Comparison of ENCODE assay signal across 7 mouse cellular contexts in the genomic region with DNA sequence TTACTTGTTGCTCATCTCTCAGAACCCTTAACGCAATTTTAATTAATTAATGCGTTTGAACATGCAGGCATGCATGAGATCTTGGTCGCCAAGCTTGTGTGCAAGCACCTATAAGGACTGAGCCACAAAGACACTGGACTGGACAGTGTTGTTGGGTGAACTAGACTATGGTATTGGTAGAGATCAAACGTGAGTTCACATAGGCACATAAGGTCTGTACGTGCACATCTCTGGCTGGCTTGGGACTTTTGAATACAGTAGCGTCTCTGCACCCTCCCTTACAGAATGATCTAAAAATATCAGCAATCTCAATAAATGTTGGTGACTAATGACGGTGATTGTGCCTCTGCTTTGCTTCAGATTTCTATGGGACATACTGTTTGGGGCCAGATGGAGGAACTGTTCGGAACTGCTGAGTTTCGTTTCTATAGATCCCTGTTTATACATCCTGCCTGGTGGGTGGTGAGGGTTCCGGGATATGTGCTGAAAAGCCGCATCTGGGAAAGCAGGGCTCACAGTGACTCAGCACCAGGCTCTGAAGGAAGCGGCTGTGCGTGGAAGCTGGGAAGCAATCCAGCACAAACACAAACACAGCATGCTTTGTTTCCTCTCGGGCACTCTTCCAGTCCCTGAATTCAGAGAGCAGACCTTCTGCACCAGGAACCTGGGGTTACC. TPM values are rescaled to one million over a fixed set of nuclear protein-coding genes. Genes with fewer than 3 reads are reported as not detected.
A peak's percentile ranks its signal among the peaks of the same experiment; 100 is the strongest.
DNase-seq lines count a peak whose midpoint lies in the region; ATAC-seq and TF ChIP-seq lines count a peak whose summit lies in the region.

No protein-coding gene starts in this region.

- TF ChIP-seq CTCF in brain, embryonic 14.5 days (IDR thresholded peaks at IDR 0.05; ENCODE audit: borderline replicate concordance, extremely low read depth, insufficient read depth, insufficient read length): no peak

- no peak overlapping the region for H3K4me2 ChIP-seq in embryonic facial prominence, embryonic 12.5 days (replicated peaks)
- peak overlapping the region; percentile 19 for H3K4me2 ChIP-seq in heart, embryonic 12.5 days
- H3K4me2 ChIP-seq in kidney, embryonic 15.5 days: peak overlapping the region; percentile 33
- no peak overlapping the region for H3K4me2 ChIP-seq in limb, embryonic 11.5 days (ENCODE audit: low read depth, severe bottlenecking)
- H3K4me2 ChIP-seq in midbrain, embryonic 14.5 days (ENCODE audit: low read length): no peak overlapping the region

- WGBS in embryonic facial prominence, embryonic 12.5 days: 45% methylated on average over 14 of the region's 14 CpGs
- WGBS in heart, embryonic 12.5 days: 44% methylated on average over 14 of the region's 14 CpGs
- 41% methylated on average over 14 of the region's 14 CpGs for WGBS in kidney, embryonic 15.5 days
- 67% methylated on average over 14 of the region's 14 CpGs for WGBS in limb, embryonic 11.5 days
- WGBS in midbrain, embryonic 14.5 days: 58% methylated on average over 14 of the region's 14 CpGs

- H3K36me3 ChIP-seq in embryonic facial prominence, embryonic 12.5 days: no peaks in the 10 kb centered on the region
- no peaks in the 10 kb centered on the region for H3K36me3 ChIP-seq in heart, embryonic 12.5 days
- H3K36me3 ChIP-seq in kidney, embryonic 15.5 days: no peaks in the 10 kb centered on the region
- H3K36me3 ChIP-seq in limb, embryonic 11.5 days (ENCODE audit: control insufficient read depth, insufficient read depth, low read length): no peaks in the 10 kb centered on the region
- H3K36me3 ChIP-seq in midbrain, embryonic 14.5 days (ENCODE audit: control insufficient read depth, insufficient read depth, low read length): no peaks in the 10 kb centered on the region

- no peak overlapping the region for H3K4me3 ChIP-seq in embryonic facial prominence, embryonic 12.5 days
- H3K4me3 ChIP-seq in heart, embryonic 12.5 days: no peak overlapping the region
- H3K4me3 ChIP-seq in kidney, embryonic 15.5 days (replicated peaks): no peak overlapping the region
- no peak overlapping the region for H3K4me3 ChIP-seq in limb, embryonic 11.5 days (ENCODE audit: low read depth, low read length)
- no peak overlapping the region for H3K4me3 ChIP-seq in midbrain, embryonic 14.5 days (replicated peaks; ENCODE audit: low read depth, low read length)

- peaks cover 3% of the 10 kb centered on the region; the same call in 1 of the 2 replicates for H3K4me1 ChIP-seq in embryonic facial prominence, embryonic 12.5 days
- H3K4me1 ChIP-seq in heart, embryonic 12.5 days (replicated peaks): peaks cover 15% of the 10 kb centered on the region
- H3K4me1 ChIP-seq in kidney, embryonic 15.5 days: peaks cover 18% of the 10 kb centered on the region
- peaks cover 7% of the 10 kb centered on the region; the same call in 1 of the 2 replicates for H3K4me1 ChIP-seq in limb, embryonic 11.5 days (ENCODE audit: control insufficient read depth, insufficient read depth, low read length)
- H3K4me1 ChIP-seq in midbrain, embryonic 14.5 days (ENCODE audit: control insufficient read depth, insufficient read depth, low read length): no peaks in the 10 kb centered on the region

- H3K27me3 ChIP-seq in embryonic facial prominence, embryonic 12.5 days: no peaks in the 10 kb centered on the region
- H3K27me3 ChIP-seq in heart, embryonic 12.5 days (replicated peaks): no peaks in the 10 kb centered on the region; the same call in 1 of the 2 replicates
- H3K27me3 ChIP-seq in kidney, embryonic 15.5 days: peaks cover 12% of the 10 kb centered on the region; the same call in 1 of the 2 replicates
- no peaks in the 10 kb centered on the region for H3K27me3 ChIP-seq in limb, embryonic 11.5 days (ENCODE audit: control insufficient read depth, insufficient read depth, low read length)
- no peaks in the 10 kb centered on the region for H3K27me3 ChIP-seq in midbrain, embryonic 14.5 days (ENCODE audit: control insufficient read depth, insufficient read depth, low read length)

- peak; percentile 60; the same call in 1 of the 2 replicates for ATAC-seq in embryonic facial prominence, embryonic 12.5 days (ENCODE audit: insufficient number of reproducible peaks, insufficient read depth, low FRiP score, low TSS enrichment)
- ATAC-seq in heart, embryonic 12.5 days (ENCODE audit: insufficient number of reproducible peaks, low FRiP score): peak; percentile 88
- peak; percentile 91 for ATAC-seq in kidney, embryonic 15.5 days (replicated peaks; ENCODE audit: low FRiP score)
- ATAC-seq in limb, embryonic 11.5 days (ENCODE audit: insufficient number of reproducible peaks, low FRiP score, low TSS enrichment, low read depth): no peak; the same call in 1 of the 2 replicates
- ATAC-seq in midbrain, embryonic 14.5 days (ENCODE audit: low FRiP score, low TSS enrichment): peak; percentile 77
- ATAC-seq in activated CD4-positive, CD25-positive, alpha-beta regulatory T cell, adult 4 months: no peak

- H3K9me3 ChIP-seq in embryonic facial prominence, embryonic 12.5 days: no peaks in the 10 kb centered on the region
- no peaks in the 10 kb centered on the region for H3K9me3 ChIP-seq in heart, embryonic 12.5 days (replicated peaks)
- H3K9me3 ChIP-seq in kidney, embryonic 15.5 days (replicated peaks): no peaks in the 10 kb centered on the region
- H3K9me3 ChIP-seq in limb, embryonic 11.5 days (ENCODE audit: control insufficient read depth, low read length): no peaks in the 10 kb centered on the region
- no peaks in the 10 kb centered on the region for H3K9me3 ChIP-seq in midbrain, embryonic 14.5 days (ENCODE audit: control insufficient read depth, low read length)

- DNase-seq in brain, embryonic 14.5 days (ENCODE audit: low read depth): peak; percentile 95
- peak; percentile 34 for DNase-seq in limb, embryonic 11.5 days (ENCODE audit: low spot score)
- DNase-seq in midbrain, embryonic 14.5 days: peak; percentile 75

- no peak overlapping the region for H3K9ac ChIP-seq in embryonic facial prominence, embryonic 12.5 days
- no peak overlapping the region for H3K9ac ChIP-seq in heart, embryonic 12.5 days
- no peak overlapping the region for H3K9ac ChIP-seq in kidney, embryonic 15.5 days
- H3K9ac ChIP-seq in limb, embryonic 11.5 days (ENCODE audit: low read length): no peak overlapping the region
- H3K9ac ChIP-seq in midbrain, embryonic 14.5 days (replicated peaks; ENCODE audit: low read length): no peak overlapping the region

- H3K27ac ChIP-seq in embryonic facial prominence, embryonic 12.5 days: no peak overlapping the region
- no peak overlapping the region; the same call in 1 of the 2 replicates for H3K27ac ChIP-seq in heart, embryonic 12.5 days (ENCODE audit: poor library complexity, severe bottlenecking)
- H3K27ac ChIP-seq in kidney, embryonic 15.5 days: no peak overlapping the region
- no peak overlapping the region for H3K27ac ChIP-seq in limb, embryonic 11.5 days (replicated peaks; ENCODE audit: low read depth, low read length)
- H3K27ac ChIP-seq in midbrain, embryonic 14.5 days (replicated peaks; ENCODE audit: low read depth, low read length): no peak overlapping the region

- TF ChIP-seq POLR2A in brain, embryonic 14.5 days (IDR thresholded peaks at IDR 0.05; ENCODE audit: borderline replicate concordance, extremely low read depth, insufficient read depth, insufficient read length, poor library complexity, severe bottlenecking): no peak

RNA-seq across cellular contexts. Expression of a gene that starts 28.4 kb away (rescaled TPM):
- polyA plus RNA-seq in brain, embryonic 14.5 days (2012; rRNA removed): 1.6 and 3.0 TPM in 2 replicates
- 0.06 and 0.32 TPM in 2 replicates for polyA plus RNA-seq in embryonic facial prominence, embryonic 12.5 days (2016; fragmentation: Nextera tagmentation; extraction: Ambion mirVana)
- polyA plus RNA-seq in heart, embryonic 12.5 days (2016; fragmentation: Nextera tagmentation; extraction: Ambion mirVana): 0.22 and 0.24 TPM in 2 replicates
- 0.10 TPM in 1 of 2 replicates, not detected in the other for polyA plus RNA-seq in kidney, embryonic 15.5 days (2015; fragmentation: Nextera tagmentation; extraction: Ambion mirVana)
- 0.08 and 0.23 TPM in 2 replicates for polyA plus RNA-seq in limb, embryonic 11.5 days (2014; fragmentation: Nextera tagmentation; extraction: Ambion mirVana)
- 1.0 and 2.7 TPM in 2 replicates for polyA plus RNA-seq in midbrain, embryonic 14.5 days (2014; fragmentation: Nextera tagmentation; extraction: Ambion mirVana)
- polyA plus RNA-seq in activated CD4-positive, CD25-positive, alpha-beta regulatory T cell, adult 4 months (2017; shearing (Covaris generic)): not detected

Comparison
In these comparisons a context has a peak if more than half of its experiments do, and no peak if none do; other contexts are left out.
1. DNase-seq: peak in every context shown above with its lines; median percentile 95 in brain, embryonic 14.5 days; 75 in midbrain, embryonic 14.5 days; 34 in limb, embryonic 11.5 days.
2. ATAC-seq: peak in embryonic facial prominence, embryonic 12.5 days (single experiment), heart, embryonic 12.5 days (single experiment), kidney, embryonic 15.5 days (single experiment) and midbrain, embryonic 14.5 days (single experiment); none in limb, embryonic 11.5 days (single experiment) and activated CD4-positive, CD25-positive, alpha-beta regulatory T cell, adult 4 months (single experiment).
3. H3K4me2 ChIP-seq: peak in heart, embryonic 12.5 days (single experiment) and kidney, embryonic 15.5 days (single experiment); none in embryonic facial prominence, embryonic 12.5 days (single experiment), limb, embryonic 11.5 days (single experiment) and midbrain, embryonic 14.5 days (single experiment).